Mouse (Mus musculus): ENCODE results near the gene Brsk1.
A peak's percentile ranks its signal among the peaks of the same experiment; 100 is the strongest.

Brsk1 gene

DNA sequence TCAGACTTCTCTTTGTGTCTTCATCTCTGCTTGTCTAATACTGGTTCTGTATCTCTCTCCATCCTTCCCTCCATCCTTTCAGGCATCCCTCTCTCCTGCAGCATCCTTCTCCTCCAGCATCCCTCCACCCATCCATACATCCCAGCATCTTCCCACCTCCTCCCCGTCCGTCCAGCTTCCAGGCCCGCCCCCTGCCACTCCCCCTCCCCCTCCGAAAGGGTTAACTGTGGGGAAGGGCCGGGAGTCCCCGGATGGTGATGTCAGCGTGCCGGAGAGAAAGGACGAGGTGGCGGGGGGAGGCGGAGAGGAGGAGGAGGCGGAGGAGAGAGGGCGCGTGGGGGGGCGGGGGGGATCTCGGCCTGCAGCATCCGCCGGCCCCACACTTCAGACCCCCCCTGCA is at the start of gene Brsk1:
Gene Brsk1 (plus strand): TSS at position 218 of the 400 bp plus-strand sequence.
- peak; percentile 93 to 96 for DNase-seq

DNA sequence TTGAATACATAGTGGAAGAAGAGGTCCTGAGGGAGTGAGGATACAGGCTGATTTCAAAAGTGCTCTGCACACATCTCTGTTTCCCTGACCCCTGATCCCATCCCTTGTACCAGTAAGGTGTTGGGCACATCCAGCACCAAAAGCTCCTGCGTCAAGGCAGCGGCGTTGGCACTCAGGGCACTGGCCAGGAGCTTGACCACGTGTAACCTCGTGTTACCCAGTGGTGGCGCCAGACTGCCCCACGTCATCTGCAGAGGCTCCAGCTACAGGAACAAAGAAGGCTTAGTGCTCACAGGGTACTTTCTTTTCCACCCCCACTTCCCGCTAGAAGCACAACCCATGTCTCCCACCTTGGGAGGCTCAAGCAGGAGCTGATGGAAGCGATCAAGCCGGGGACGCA is 49.2 kb upstream of the Brsk1 start:
- no peak for DNase-seq

DNA sequence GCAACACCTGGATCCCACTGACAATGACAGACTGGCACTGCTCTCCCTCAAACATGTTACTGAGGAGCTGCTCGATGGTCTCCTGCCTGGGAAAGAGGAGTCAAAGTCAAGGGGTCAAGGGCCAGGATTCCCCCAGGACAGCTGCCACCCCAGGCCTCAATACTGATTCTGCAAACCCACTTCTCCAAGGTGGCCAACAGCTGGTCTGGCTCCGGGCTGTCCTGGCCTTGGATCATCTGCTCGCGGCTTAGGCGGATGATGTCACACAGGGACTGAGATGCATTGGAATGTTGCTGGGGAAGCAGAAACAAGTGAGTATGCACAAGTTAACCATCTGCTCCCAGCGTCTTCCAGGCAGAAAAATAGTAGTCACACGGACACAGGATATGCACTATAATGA is 48.4 kb upstream of the Brsk1 start:
- DNase-seq, result no peak

DNA sequence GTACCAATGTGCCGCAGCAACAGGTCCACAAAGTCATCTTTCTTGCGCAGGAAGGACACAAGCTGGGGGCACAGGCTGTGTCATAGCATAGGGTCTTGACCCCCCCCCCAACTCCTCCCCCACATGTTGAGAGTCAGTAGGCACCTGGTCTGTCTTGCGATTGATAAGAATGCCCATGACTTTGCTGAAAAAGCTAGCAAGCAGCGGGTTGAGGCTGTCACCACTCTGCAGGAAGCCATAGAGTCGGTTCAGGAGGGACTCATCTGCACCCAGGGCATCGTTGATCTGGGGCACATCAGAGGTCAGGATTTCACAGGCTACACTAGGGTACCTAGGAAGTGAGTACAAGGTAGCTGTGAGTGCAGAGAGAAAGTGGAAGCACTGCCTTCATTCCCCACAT is 47.2 kb upstream of the Brsk1 start:
- no peak for DNase-seq

DNA sequence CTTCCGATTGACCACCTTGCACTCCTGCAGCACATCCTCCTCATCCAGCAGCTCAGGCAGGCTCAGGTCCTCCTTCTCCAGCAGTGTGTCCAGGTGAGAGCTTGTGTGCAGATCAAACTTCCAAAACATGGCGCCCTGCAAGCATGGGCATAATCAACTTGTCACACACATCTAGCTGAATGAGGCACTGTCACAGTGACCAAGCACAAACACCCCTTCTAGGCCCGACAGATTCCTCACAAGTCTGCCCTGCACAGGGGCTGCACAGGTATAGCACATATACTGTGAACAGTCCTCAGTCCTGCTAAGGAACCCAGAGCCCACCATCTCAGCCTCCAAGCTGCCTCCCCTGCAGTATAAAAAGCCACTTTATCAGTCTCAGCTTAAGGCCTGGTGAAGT is 43.6 kb upstream of the Brsk1 start:
- no peak for DNase-seq

DNA sequence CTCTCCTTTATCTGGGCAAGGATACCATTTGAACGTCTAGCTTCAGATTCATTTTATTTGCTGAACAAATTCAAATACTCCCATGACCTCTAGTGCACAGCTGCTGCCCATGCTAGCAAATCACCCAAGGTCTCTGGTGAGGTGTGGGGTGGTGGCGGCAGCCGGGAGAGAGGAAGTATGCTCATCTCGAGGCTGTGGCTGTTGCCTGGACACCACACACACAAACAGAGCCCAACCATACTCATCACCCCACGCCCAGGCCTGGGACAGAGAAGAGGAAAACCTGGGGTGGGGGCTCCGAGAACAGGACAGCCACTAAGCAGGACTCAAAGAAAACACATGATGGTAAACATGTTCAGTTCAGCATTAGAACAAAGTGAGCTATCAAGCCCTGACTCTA is 43.1 kb upstream of the Brsk1 start:
- DNase-seq, result no peak

DNA sequence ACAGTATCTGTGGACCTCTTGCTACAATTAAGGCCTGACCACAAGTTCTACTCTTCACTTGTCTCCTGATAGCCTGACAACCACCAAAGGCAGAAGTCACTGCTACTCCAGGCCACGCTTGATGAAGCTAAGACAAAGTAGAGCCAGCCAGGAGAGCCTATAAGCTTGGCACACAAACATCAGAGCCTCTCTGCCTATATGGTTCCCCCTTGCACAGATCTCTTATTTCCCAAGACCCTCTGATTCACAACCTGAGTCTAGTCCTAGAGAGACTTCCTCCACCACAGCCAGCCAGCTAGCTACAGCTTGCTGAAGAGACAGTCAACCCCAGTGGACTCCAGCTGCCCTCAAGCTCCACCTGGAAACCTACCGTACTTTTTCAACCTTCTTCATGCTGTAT is 42.4 kb upstream of the Brsk1 start:
- no peak for DNase-seq

DNA sequence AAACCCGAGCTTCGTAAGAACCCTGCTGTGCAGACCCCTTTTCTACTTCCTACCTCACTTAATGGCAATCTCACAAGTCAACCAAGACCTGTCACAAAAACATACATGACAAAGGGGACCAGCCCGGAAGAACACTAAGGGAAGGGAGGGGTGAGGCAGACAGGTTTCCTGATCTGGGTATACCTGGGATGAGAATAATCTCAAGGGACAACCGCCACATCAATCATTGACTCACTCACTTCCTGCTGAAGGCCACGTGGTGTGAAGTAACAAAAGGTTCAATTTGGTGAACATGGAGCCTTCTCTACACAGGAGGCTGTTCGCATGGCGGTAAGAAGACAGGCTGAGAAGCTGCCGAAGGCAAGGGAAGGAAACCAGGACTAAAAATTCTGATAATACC is 38.8 kb upstream of the Brsk1 start:
- DNase-seq, result no peak

DNA sequence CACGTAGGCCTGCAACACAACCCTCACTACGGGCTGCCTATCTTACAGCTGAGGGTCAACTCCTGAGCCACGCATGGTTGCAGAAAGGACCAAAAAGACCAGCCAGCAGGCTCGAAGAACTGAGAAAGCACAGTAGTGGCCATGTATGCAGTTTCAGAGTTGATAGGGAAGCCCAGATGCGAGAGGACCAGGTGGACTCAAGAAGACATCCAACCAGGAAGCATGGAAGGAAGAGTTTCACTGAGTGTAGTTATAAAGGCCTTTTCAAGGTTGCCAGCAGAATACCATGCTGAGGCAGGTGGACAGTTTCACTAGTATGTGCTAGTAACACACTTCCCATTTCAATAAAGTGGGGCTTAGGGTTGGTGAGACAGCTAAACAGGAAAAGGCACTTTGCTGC is 37.7 kb upstream of the Brsk1 start:
- no peak for DNase-seq

DNA sequence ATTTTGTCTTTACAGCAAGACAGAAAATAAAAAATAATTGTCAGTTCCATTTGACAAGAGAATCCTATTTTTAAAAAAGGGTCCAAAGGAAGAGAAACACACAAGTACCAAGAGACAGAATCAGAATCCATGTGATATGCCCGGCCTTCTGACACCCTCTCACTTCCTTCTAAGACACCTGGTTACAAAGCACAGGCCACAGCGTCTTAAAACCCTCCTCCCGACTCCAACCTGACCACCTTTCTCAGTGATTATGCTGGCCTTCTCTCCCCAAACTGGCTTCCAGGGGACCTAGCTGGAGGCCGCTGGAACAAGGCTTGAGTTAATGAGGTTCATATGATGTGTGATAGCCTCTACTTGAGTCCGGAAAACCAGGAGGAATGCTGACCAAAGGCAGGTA is 37.1 kb upstream of the Brsk1 start:
- no peak for DNase-seq

DNA sequence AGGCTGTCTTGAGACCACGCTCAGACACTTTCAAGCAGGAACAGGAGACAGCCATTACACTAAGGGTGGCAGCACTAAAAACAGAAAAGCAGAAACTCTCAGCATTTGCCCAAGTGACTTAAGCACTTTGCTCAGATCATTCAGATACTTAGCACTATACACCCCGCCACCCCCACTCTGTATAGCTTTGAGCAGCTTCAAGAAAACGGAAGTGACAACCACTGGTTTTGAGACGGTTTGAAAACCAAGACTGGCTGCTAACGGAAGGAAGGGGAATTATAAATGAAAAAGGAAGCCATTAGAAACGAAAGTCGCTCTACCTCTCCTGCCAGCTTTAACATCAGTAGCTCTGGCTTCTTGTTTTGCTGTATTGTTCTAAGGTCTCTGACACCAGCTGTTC is 36.6 kb upstream of the Brsk1 start:
- DNase-seq, result no peak

DNA sequence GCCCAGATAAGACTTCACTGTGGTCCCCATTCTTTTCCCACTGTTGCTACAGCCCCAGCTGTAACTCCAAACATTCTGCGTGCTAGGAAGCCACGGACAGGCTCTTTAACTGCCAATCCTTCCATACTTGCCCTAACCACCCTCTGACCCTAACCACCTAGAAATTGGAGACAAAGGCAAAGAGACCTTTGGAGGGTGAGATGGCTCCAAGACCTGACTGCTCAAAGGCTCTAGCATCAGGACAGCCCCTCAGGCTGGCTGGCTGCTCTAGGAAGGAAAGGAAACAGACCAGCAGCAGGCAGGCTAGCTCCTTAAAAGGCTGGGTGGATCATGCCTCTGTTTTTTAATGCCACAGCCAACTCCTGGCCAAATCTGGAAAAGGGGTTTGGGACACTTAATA is 36.2 kb upstream of the Brsk1 start:
- no peak for DNase-seq

DNA sequence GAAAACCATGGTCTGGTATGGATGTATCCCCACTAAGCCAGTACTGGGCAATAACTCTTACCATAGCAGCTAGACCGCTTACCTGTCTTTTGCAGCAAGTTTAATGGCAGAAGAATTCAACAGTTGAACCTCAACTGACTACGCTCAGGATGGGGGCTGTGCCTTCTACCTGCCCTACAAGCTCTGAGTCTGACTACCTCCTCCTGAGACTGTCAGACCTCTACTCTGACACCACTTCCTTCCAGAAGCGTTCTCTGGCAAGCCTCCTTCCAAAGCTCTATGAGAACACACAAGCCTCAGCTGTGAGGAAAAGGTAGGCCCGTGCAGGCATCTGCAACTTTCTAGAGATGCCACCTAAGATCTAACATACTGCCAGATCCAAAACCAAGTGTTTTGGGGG is 35.0 kb upstream of the Brsk1 start:
- no peak for DNase-seq

DNA sequence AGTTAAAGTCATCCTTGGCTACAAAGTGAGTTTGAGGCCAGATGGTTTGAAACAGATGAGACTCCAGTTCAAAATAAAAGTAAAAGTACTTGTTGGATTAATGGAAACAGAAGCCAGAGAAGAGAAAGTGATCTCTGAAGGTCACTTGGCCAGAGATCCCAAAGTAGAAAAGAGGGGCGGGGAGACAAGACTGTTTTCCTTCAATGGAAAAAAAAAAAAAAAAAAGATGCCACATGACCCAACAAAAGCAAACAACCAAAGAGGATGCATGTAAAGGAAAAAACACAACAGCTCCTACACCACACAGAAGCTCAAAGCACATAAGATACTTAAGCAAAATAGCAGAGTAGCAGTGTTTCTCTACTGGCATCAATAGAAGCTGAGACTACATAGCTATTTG is 34.5 kb upstream of the Brsk1 start:
- DNase-seq, result no peak

DNA sequence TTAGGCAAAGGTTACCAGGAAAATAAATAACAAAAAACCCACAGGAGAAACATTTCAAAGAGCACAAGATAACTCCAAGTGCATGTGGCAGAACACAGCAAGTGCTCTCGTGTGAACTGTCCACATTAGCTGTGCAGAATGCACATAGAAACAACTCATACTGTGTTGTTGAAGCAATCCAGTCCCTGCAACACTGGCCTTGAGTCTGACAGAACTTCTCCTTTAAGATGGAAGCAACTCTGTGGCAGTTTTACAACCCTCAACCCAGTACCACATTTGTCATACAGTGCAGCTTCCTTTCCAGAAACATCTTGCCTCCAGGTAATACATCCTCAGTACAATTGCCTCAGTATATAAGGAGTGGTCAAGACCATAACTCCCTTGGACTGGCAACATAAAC is 33.6 kb upstream of the Brsk1 start:
- no peak for DNase-seq

DNA sequence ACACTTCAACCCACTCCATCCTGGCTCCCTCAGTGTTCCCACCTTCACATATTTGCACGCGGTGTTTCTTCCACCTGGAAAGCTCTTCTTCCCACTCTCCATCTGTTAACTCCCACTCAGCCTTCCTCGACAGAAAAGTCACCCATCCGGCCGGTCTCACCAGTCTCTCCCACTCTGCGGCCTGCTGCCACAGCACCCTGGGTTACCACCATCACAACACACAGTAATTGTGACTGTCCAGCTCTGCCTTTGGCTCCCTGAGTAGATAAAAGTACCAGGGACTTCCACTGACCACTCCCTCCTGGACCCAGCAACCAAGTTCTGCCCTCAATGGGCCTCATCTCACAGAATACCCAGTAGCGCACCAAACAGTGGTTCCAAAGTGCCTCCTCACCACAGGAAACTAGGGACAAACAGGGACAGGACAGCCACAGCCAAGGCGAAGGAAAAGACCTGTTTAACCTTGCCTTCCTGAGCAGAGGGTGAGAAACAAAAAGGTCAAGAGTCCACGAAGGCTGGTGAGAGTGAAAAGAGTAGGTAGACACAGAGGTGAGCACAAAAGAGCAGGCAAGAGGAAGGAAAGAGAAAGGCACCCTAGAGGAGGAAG is 32.8 kb upstream of the Brsk1 start:
- peak; percentile 13 to 16 for DNase-seq

DNA sequence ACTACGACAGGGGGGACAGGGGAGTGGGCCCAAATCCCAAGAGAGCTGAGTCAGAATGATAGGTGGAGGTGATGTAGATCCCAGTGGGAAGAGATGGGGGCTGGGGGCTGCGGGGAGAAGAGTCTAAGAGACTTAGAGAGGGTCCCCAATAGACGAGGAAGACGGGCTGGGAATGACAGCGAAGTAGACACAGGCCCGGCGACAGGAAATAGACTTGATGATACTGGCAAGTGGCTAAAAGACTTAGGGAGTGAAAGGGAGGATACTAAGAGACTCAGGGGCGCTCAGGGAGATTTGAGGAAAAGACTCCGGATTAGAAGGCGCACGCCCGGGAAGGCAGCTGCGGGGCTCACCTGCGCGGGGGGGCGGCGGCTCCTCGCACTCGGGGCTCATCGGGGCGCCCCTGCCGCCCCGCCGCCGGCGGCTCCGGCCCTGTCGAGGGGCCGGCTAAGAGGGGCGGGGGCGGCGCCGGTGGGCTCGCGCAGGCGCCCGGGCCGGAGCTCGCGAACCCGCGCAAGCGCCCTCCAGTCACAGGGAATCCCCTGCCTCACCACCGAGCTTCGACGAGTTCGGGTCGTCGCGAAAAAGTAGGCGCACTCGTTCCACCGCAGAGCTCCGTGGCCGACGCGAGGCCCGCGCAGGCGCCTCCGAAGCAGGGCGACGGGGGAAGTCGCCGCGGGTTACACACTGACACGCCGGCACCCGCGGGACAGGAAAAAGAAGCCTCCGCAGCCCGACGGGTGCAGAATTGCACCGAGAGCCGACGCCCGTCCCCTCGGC is 32.1 kb upstream of the Brsk1 start:
- DNase-seq, result peak in 1 of 2 experiments; percentile 34

DNA sequence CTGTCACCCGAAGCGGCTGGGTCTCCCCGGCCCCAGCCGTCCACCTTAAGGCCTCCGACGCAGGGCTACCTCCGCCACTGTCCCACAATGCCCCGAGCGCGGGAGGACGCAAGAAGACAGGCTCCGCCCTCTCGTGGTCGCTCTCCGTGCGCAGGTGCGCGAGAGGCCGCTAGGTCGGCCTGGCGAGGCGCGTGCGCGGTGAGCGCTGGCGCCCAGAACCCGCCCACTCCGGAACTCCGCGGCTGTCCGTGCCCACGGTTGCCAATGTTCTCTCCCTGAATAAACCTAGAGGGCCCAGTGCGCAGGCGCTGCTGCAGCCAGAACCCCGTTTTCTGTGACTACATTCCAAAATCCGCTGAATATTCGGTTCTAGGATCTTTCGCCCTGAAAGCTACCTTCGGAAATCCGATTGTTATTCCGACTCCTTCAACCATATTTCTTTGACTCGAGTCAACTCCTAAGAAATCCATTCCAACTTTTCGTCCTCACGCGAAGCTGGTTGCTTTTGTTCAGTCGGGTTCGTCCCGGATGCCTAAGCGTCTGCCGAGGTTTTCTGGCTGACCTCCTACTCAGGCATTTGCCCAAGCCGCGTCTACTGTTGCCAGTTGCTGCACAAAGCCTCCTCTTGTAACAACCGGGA is 31.4 kb upstream of the Brsk1 start, which contains the start of gene Ppp6r1:
Gene Ppp6r1 (minus strand): TSS at position 108 of the 640 bp plus-strand sequence.
- peak; percentile 97 to 98 for DNase-seq

DNA sequence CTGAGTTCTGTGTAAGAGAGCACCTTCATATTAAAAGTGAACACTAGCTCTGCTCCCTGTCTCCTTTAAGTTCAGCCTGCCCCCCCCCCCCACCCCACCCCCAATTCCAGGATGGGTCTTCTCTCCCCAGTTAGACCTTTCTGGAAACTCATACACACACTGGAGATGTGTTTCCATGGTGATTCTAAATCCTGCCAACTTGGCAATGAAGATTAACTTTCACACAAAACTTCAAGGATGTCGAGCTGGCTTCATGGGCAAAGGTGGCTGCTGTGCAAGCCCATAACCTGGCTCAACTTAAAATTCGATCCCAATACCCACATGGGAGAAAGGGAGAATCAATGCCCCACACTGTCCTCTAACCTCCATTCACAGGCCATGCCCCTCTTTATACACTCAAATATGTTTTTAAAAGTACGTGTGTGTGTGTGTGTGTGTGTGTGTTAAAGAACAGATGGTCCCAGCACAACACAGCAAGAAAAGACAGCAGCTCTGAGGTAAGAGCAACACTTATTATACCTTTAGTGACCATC is 30.4 kb upstream of the Brsk1 start:
- DNase-seq, result peak in 1 of 2 experiments; percentile 22

DNA sequence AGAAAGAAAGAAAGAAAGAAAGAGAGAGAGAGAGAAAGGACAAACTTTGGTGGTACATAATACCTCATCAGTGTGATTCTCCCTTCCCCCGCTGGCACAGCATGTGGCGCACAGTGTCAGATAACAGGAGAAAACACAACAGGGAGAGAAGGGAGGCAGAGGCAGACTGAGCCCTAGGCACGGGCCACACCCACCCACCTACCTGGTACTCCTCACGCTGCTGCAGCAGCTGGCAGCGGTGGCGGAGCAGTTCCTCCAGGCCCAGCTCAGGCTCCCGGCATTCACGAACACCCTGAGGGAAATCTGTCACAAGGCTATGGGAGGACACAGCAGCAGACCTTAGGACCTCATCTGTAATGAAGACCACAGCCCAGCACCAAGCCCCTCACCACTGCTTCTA is 27.2 kb upstream of the Brsk1 start:
- no peak for DNase-seq

DNA sequence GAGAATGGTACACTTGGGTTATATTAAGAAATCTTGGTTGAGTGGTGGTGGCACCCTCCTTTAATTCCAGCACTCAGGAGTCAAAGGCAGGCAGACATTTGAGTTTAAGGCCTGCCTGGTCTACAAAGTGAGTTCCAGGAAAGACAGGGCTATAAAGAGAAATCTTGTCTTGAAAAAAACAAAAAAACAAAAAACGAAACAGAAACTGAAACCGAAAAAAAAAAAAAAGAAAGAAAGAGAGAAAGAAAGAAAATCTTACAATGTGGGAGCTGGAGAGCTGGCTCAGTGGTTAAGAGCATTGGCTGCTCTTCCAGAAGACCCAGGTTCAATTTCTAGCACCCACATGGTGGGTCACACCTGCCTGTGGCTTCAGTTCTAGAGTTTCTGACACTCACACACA is 26.7 kb upstream of the Brsk1 start:
- DNase-seq, result no peak

DNA sequence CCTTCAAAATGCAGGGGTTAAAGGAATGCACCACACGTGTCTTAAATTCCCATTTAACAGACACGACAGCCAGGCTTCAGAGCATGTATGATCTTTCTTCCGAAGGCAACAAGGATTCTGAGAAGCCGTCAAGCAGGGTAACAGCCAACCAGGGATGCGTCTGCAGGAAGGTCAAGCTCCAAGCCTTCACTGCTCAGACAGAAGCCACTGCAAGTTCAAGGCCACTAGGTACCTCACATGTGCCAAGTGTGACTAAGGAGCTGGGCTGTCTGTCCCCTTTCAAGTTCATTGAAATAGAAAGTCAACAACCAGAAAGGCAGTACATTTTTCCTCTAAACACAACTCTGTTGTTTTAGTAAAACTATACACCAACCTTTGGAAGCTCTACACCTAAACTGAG is 23.5 kb upstream of the Brsk1 start:
- DNase-seq, result no peak

DNA sequence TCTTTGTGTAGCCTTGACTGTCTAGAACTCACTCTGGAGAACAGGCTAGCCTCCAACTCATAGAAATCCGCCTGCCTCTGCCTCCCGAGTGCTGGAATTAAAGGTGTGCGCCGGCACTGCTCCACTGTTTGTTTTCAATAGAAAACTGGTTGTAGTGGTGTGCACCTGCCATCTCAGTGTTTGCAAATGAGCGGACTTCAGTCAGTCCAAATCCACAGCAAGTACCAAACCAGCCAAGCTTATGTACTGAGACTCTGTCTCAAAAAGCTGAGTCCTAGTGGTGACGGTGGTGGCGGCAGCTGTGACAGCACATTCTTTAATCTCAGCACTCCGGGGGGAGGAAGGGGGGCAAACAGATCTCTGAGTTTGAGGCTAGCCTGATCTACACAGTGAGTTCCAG is 21.9 kb upstream of the Brsk1 start:
- no peak for DNase-seq

DNA sequence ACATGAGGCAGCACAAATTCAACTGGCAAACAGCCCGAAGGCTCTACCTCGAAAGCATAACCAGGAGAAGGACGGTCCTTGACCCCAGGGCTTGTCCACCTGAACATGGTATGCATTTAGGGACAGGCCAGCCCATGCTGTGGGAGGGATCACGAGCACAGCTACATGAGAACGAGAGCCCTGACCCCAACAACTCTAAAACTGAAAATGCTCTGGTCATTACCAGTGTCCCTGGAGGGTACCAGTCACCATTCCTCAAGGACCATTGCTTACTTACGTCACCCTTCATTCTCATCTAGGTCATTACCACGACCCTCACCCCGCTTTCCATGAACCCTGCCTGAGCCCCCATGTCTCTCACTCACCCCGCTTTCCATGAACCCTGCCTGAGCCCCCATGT is 21.2 kb upstream of the Brsk1 start:
- no peak for DNase-seq

Data from cerebellum, postnatal 14 days (tissue).